Mouse (Mus musculus) hindbrain, embryonic 12.5 days (tissue): Measurements from ENCODE around the gene Ptpn6. TPM values are rescaled to one million over a fixed set of nuclear protein-coding genes. Genes with fewer than 3 reads are reported as not detected.
A peak's percentile ranks its signal among the peaks of the same experiment; 100 is the strongest.

Source experiments
- ATAC-seq: fragments of 200-750 bp; cut with Nextera tagmentation; 2 replicates; pipeline ENCODE4 v1.8.0; 2017; ENCODE audit warnings: moderate TSS enrichment; ENCODE audit not compliant: low FRiP score
- H3K27ac ChIP-seq: fragments of 300-500 bp; sonication (generic); 2 replicates; pipeline ENCODE4 v1.5.1; 2016; ENCODE audit warnings: mild to moderate bottlenecking
- H3K27me3 ChIP-seq: fragments of 300-500 bp; sonication (generic); 2 replicates; pipeline ENCODE4 v1.6.1; 2016; ENCODE audit warnings: mild to moderate bottlenecking
- H3K36me3 ChIP-seq: fragments of 300-500 bp; sonication (generic); 2 replicates; pipeline ENCODE4 v1.6.1; 2016; ENCODE audit warnings: mild to moderate bottlenecking
- H3K4me1 ChIP-seq: fragments of 300-500 bp; sonication (generic); 2 replicates; pipeline ENCODE4 v1.6.1; 2016
- H3K4me2 ChIP-seq: fragments of 300-500 bp; sonication (generic); replicated peaks from 2 replicates; pipeline ENCODE4 v1.6.1; 2016; ENCODE audit warnings: mild to moderate bottlenecking
- H3K4me3 ChIP-seq: fragments of 300-500 bp; sonication (generic); 2 replicates; pipeline ENCODE4 v1.5.1; 2016; ENCODE audit warnings: mild to moderate bottlenecking
- H3K9ac ChIP-seq: fragments of 300-500 bp; sonication (generic); 2 replicates; pipeline ENCODE4 v1.6.1; 2016; ENCODE audit warnings: mild to moderate bottlenecking, moderate library complexity
- H3K9me3 ChIP-seq: fragments of 300-500 bp; sonication (generic); replicated peaks from 2 replicates; pipeline ENCODE4 v1.6.1; 2016; ENCODE audit warnings: mild to moderate bottlenecking
- WGBS: fragments of 180-500 bp; shearing (Covaris S2); methylation state at CpG from one replicate; pipeline ENCODE4 v1.1.7; 2016; 5-methylcytosine and 5-hydroxymethylcytosine counted together
- polyA plus RNA-seq: library from polyadenylated mRNA; unstranded; fragments of >200 nt; fragmentation: Nextera tagmentation; extraction: Ambion mirVana; gene quantifications from 2 replicates; pipeline ENCODE4 v1.2.1, GENCODE M21; 2016

Gene Ptpn6
- polyA plus RNA-seq, 1 experiment from 2014 or later: 5.6 TPM

- no peak overlapping the region for H3K9ac ChIP-seq
These were observed 800 bp upstream of the Ptpn6 start for GRCm38 (mm10) chr6:124739231-124739796.

GRCm38 (mm10) chr6:124737040-124737439 is 1.5 kb downstream of the Ptpn6 start:
- no peak overlapping the region for H3K4me3 ChIP-seq
- no peak for ATAC-seq
- no peaks in the 10 kb centered on the region for H3K27me3 ChIP-seq
- 93% methylated on average over 11 of the region's 11 CpGs for WGBS
- H3K4me2 ChIP-seq: no peak overlapping the region
- no peaks in the 10 kb centered on the region for H3K9me3 ChIP-seq
- H3K4me1 ChIP-seq: peaks cover 39% of the 10 kb centered on the region
- no peak overlapping the region for H3K9ac ChIP-seq
- H3K27ac ChIP-seq: no peak overlapping the region
- no peaks in the 10 kb centered on the region; the same call in 1 of the 2 replicates for H3K36me3 ChIP-seq

More at GRCm38 (mm10) chr6:124739231-124739796, 800 bp upstream of the Ptpn6 start:
- Histone ChIP-seq H3K4me2 (peak overlapping the region; percentile 78; the same call in 1 of the 2 replicates), H3K9me3 (no peaks in the 10 kb centered on the region), H3K36me3 (peaks cover 18% of the 10 kb centered on the region), H3K27me3 (no peaks in the 10 kb centered on the region), H3K4me1 (peaks cover 29% of the 10 kb centered on the region), H3K27ac (no peak overlapping the region), H3K4me3 (peak overlapping the region; percentile 66; the same call in 1 of the 2 replicates)
- no peak for ATAC-seq
- 87% methylated on average over 10 of the region's 10 CpGs for WGBS

- no peak for ATAC-seq
- Histone ChIP-seq H3K4me2 (no peak overlapping the region), H3K9me3 (no peaks in the 10 kb centered on the region), H3K27me3 (no peaks in the 10 kb centered on the region), H3K4me3 (no peak overlapping the region), H3K4me1 (peaks cover 26% of the 10 kb centered on the region), H3K27ac (no peak overlapping the region), H3K9ac (no peak overlapping the region), H3K36me3 (no peaks in the 10 kb centered on the region; the same call in 1 of the 2 replicates)
- WGBS: 92% methylated on average over 3 of the region's 3 CpGs
These were observed 4.1 kb downstream of the Ptpn6 start for GRCm38 (mm10) chr6:124734417-124734816.

- 57% methylated on average over 19 of the region's 19 CpGs for WGBS
- Histone ChIP-seq H3K9me3 (no peaks in the 10 kb centered on the region), H3K4me2 (no peak overlapping the region), H3K27me3 (no peaks in the 10 kb centered on the region), H3K9ac (no peak overlapping the region), H3K27ac (no peak overlapping the region), H3K36me3 (no peaks in the 10 kb centered on the region), H3K4me3 (no peak overlapping the region), H3K4me1 (peaks cover 10% of the 10 kb centered on the region; the same call in 1 of the 2 replicates)
- ATAC-seq: no peak
These were observed 5.8 kb downstream of the Ptpn6 start for GRCm38 (mm10) chr6:124732476-124733370.

- peaks cover 10% of the 10 kb centered on the region; the same call in 1 of the 2 replicates for H3K4me1 ChIP-seq
- WGBS: 87% methylated on average over 7 of the region's 7 CpGs
- no peak for ATAC-seq
- no peaks in the 10 kb centered on the region for H3K27me3 ChIP-seq
- H3K9me3 ChIP-seq: no peaks in the 10 kb centered on the region
- H3K36me3 ChIP-seq: no peaks in the 10 kb centered on the region
- no peak overlapping the region for H3K4me2 ChIP-seq
- no peak overlapping the region for H3K9ac ChIP-seq
- H3K27ac ChIP-seq: no peak overlapping the region
- H3K4me3 ChIP-seq: no peak overlapping the region
These were observed 7.5 kb downstream of the Ptpn6 start for GRCm38 (mm10) chr6:124731038-124731437.

GRCm38 (mm10) chr6:124729850-124730705 is 8.4 kb downstream of the Ptpn6 start:
- H3K9me3 ChIP-seq: no peaks in the 10 kb centered on the region
- H3K4me1 ChIP-seq: peaks cover 10% of the 10 kb centered on the region; the same call in 1 of the 2 replicates
- no peak overlapping the region for H3K9ac ChIP-seq
- no peak for ATAC-seq
- H3K27me3 ChIP-seq: no peaks in the 10 kb centered on the region
- H3K36me3 ChIP-seq: no peaks in the 10 kb centered on the region
- no peak overlapping the region for H3K4me2 ChIP-seq
- 83% methylated on average over 8 of the region's 8 CpGs for WGBS
- no peak overlapping the region for H3K27ac ChIP-seq
- no peak overlapping the region for H3K4me3 ChIP-seq

GRCm38 (mm10) chr6:124728621-124729020 is 9.9 kb downstream of the Ptpn6 start:
- Histone ChIP-seq H3K4me3 (no peak overlapping the region), H3K9ac (no peak overlapping the region), H3K36me3 (no peaks in the 10 kb centered on the region), H3K9me3 (no peaks in the 10 kb centered on the region), H3K27me3 (no peaks in the 10 kb centered on the region), H3K4me1 (peaks cover 10% of the 10 kb centered on the region; the same call in 1 of the 2 replicates), H3K27ac (no peak overlapping the region), H3K4me2 (no peak overlapping the region)
- WGBS: 87% methylated on average over 10 of the region's 10 CpGs
- no peak for ATAC-seq

- ATAC-seq: no peak
- H3K9ac ChIP-seq: no peak overlapping the region
- no peaks in the 10 kb centered on the region for H3K36me3 ChIP-seq
- no peak overlapping the region for H3K4me3 ChIP-seq
- no peaks in the 10 kb centered on the region for H3K27me3 ChIP-seq
- H3K4me2 ChIP-seq: no peak overlapping the region
- 84% methylated on average over 10 of the region's 10 CpGs for WGBS
- H3K9me3 ChIP-seq: no peaks in the 10 kb centered on the region
- no peak overlapping the region for H3K27ac ChIP-seq
- no peaks in the 10 kb centered on the region for H3K4me1 ChIP-seq
These were observed 14.0 kb downstream of the Ptpn6 start for GRCm38 (mm10) chr6:124724472-124724871.

GRCm38 (mm10) chr6:124723541-124723940 is 15.0 kb downstream of the Ptpn6 start:
- ATAC-seq: no peak
- H3K27me3 ChIP-seq: no peaks in the 10 kb centered on the region
- no peak overlapping the region for H3K27ac ChIP-seq
- H3K4me1 ChIP-seq: no peaks in the 10 kb centered on the region
- no peaks in the 10 kb centered on the region for H3K36me3 ChIP-seq
- no peaks in the 10 kb centered on the region for H3K9me3 ChIP-seq
- H3K4me3 ChIP-seq: no peak overlapping the region
- no peak overlapping the region for H3K9ac ChIP-seq
- H3K4me2 ChIP-seq: no peak overlapping the region
- WGBS: 83% methylated on average over 8 of the region's 8 CpGs

GRCm38 (mm10) chr6:124722876-124723473 is 15.5 kb downstream of the Ptpn6 start:
- Histone ChIP-seq H3K36me3 (0 out of 2 replicates have a peak, but pooled peaks cover under 1% of the 10 kb centered on the region), H3K9ac (no peak overlapping the region)
- WGBS: 84% methylated on average over 6 of the region's 6 CpGs

GRCm38 (mm10) chr6:124720904-124721303 is 17.6 kb downstream of the Ptpn6 start:
- H3K36me3 ChIP-seq: peaks cover 20% of the 10 kb centered on the region
- no peak overlapping the region for H3K4me3 ChIP-seq
- no peaks in the 10 kb centered on the region for H3K4me1 ChIP-seq
- no peaks in the 10 kb centered on the region for H3K9me3 ChIP-seq
- no peaks in the 10 kb centered on the region for H3K27me3 ChIP-seq
- 66% methylated on average over 11 of the region's 11 CpGs for WGBS
- H3K4me2 ChIP-seq: no peak overlapping the region
- peak overlapping the region; percentile 8; the same call in 1 of the 2 replicates for H3K9ac ChIP-seq
- ATAC-seq: no peak
- H3K27ac ChIP-seq: no peak overlapping the region

More at GRCm38 (mm10) chr6:124722876-124723473, 15.5 kb downstream of the Ptpn6 start:
- no peaks in the 10 kb centered on the region for H3K9me3 ChIP-seq
- no peak overlapping the region for H3K4me3 ChIP-seq
- H3K27me3 ChIP-seq: no peaks in the 10 kb centered on the region
- H3K4me2 ChIP-seq: no peak overlapping the region
- no peaks in the 10 kb centered on the region for H3K4me1 ChIP-seq
- H3K27ac ChIP-seq: no peak overlapping the region
- ATAC-seq: no peak
